Mouse (Mus musculus) kidney, adult 9 months (tissue): Measurements from ENCODE around the gene Cmklr1.

Source experiments
- DNase-seq: peaks from one replicate; pipeline ENCODE4 v3.0.0; 2022

Gene Cmklr1

GRCm38 (mm10) chr5:113620130-113620716 is 30.0 kb downstream of the Cmklr1 start:
- DNase-seq: no peak

- DNase-seq: no peak
These were observed 31.1 kb downstream of the Cmklr1 start for GRCm38 (mm10) chr5:113619151-113619550.

- DNase-seq: no peak
These were observed 31.5 kb downstream of the Cmklr1 start for GRCm38 (mm10) chr5:113618716-113619115.

DNA sequence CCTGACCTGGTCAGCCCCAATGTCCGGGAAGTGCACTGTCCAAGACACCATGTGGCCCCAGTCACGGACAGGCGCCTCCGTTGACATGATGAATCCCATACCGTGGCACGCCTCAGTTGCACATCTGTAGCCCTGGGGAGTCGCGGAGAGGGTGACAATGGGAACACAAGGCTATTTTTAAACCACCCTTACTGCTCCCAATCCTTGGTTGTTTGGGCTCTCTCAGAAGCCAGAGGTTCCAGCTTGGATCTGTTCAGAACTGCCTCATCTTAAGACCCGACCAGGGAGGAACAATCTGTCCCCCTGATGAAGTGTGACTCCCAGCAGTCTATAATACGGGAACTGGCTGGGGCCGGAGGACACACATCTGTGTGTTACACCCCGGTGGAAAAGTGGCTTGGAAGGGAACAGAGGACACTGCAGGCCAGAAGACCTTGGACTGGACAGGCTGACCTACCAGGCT is 38.4 kb downstream of the Cmklr1 start:
- no peak for DNase-seq

- no peak for DNase-seq
These were observed 39.1 kb downstream of the Cmklr1 start for GRCm38 (mm10) chr5:113611131-113611530.

DNA sequence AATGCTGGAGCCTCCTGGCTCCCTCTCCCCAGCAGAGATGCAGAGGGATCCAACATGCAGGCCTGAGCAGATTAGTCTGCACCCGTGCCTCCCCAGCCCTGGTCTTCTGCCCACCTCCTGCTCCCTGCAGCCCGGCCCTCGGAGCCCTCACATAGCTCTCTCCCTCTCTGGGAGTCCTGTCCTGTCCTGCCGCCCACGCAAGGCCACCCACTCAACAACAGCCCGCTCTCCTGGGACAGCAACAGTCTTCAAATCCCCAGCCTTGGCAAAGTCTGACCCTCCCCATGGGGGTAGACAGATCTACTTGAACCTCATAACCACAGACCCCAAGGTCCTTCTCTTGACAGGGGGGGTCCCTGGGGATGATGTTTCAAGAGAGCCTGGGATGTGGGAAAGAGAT is 39.7 kb downstream of the Cmklr1 start:
- no peak for DNase-seq

GRCm38 (mm10) chr5:113609891-113610290 is 40.3 kb downstream of the Cmklr1 start:
- no peak for DNase-seq

DNA sequence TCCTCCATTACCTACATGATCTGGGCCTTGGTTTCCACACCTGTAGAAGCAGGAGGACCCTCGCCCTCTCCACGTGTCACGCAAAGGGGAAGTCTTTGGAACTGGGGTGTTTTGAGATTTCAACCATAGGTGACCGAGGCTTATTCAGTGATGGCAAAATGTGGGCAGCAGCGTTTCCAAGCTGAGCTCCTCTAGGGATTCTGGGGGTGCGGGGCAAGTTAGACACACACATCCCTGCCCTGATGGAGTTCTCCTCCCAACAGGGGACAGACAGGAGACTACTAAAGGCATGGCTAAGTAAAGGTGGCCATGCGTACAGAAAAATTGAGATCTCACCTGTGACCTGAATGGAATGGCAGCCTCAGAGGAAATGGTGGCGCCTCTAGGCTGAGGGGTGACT is 41.7 kb downstream of the Cmklr1 start:
- no peak for DNase-seq

DNA sequence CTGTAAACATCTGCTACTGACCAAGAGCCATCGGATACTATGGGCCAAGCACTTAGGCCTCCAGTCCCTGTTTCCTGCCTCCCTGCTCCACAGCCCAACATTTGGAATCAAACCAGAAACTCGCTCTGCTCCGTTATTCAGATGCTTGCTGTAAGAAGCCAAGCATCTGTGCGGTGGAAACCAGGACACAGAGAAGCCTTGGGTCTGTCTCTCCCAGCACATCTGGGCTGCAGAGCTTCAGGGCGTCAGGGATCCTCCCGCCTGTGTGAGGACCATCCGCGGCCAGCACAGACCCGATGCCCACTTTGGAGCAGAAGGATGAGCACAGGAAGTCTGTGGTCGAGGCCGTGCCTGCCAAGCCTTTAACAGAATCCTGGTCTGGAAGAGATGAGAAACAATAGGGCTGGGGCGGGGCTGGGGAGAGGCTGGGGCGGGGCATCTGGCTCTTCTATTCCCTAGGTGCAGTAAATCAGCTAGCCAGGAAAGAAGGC is 42.2 kb downstream of the Cmklr1 start:
- DNase-seq: no peak

DNA sequence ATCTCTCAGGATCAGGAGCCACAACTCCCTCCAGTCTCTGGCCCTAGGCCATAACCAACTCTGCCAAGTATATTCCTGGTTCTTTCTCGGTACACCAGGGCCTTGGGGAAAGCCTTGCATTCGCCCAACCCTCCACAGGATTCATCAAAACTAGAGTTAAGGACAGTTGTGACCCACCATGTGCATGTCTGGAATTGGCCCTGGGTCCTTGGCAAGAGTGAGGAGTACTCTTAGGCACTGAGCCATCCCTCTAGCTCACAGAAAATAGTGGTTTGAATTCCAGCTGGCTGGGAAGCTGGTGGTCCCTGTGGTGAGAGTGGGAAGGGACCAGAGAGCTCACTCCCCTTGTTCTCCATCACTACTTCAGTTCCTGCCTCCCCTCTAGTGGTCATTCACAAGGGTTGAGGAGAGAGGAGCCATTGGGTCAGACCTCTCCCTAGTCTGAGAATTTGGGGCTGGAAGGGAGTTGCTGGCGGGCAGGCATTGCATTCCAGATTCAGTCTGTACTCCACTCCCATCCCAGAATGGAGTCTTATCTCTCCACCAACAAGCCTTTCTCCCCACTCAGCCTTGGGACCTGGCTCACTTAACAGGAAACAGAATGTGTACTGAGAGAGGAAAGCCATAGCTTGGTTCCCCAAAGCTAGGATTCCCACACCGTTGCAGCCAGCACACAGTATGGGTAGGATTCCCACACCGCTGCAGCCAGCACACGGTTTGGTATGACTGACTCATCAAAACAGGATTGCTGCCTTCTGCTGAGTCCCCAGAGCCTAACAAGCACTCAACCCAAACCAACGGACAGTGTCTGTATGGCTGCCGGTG is 43.1 kb downstream of the Cmklr1 start:
- no peak for DNase-seq

DNA sequence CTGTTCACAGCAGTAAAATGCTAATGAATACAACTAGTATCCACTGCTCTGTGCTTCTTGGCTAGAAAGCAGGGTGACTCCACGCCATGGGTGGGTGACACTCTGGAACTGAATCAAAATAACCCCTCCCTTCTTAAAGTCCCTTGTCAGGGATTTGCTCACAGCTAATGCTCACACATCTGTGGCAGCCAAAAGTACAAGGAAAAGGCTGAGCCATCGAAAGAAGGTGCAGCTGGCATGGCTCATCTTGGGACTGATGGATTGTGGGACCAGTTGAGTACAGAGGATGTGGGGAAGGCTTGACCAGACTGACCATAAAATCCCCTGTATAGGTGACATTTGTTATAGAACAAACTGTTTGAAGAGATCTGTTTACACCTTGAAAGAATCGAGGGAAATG is 44.1 kb downstream of the Cmklr1 start:
- DNase-seq: no peak

GRCm38 (mm10) chr5:113604758-113605157 is 45.5 kb downstream of the Cmklr1 start:
- DNase-seq: no peak

GRCm38 (mm10) chr5:113603471-113603870 is 46.8 kb downstream of the Cmklr1 start:
- DNase-seq: no peak

DNA sequence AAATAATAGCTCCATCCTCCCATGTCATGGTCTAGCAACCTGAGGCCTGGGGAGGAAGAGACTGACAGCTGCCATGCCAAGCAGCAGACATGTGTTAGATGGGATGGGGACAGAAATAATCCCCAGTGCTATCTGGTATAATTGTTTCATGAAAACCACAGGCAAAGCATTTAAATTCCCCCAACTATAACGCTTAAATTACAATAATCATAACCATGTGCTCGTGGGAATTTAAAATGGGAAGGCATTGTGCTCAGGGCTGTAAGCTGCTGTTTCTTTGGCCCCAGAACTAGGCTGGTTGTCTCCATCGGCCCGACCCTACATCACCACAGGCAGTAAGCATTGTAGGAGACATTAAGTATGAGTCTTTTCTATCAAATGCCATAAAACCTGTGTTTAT is 49.4 kb downstream of the Cmklr1 start:
- no peak for DNase-seq

DNA sequence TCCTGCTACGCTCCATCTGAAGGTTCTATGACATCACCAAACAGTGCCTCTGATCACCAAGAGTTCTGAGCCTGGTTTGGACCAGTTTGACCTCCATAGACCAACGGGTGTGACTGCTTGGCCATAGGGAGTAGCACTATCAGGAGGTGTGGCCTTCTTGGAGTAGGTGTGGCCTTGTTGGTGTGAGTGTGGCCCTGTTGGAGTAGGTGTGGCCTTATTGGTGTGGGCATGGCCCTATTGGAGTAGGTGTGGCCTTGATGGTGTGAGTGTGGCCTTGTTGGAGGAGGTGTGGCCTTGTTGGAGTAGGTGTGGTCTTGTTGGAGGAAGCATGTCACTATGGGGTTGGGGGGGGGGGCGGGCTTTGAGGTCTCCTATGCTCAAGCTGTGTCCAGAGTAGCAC is 50.0 kb downstream of the Cmklr1 start:
- DNase-seq: no peak

DNA sequence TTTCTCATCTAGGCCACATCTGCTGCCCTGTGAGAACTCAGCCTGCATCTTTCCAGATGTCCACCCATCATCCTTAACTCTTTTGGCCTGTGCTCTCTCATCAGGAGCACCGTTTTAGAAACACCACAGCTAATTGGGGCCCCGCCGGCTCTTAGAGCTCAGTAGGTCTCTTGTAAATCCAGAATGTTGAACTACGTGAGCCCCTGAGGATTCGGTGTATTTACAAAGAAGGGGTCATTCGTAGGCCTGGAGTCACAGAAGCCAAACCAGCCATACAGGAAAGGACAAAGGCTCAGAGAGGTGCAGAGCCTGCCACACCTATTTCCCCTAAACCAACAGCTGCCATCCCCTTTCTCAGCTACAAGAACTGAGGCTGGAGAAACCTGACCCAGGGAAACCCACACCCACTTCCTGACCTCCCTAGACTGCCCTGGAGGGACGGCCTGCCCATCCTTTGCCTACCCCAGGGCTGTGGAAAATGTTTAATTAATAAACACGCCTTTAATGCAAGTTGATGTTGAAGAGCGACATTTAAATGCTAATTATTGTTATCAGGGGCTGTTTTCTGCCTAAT is 53.4 kb downstream of the Cmklr1 start:
- DNase-seq: no peak

GRCm38 (mm10) chr5:113596252-113596651 is 54.0 kb downstream of the Cmklr1 start:
- DNase-seq: no peak

GRCm38 (mm10) chr5:113593911-113594705 is 56.1 kb downstream of the Cmklr1 start:
- DNase-seq: no peak

DNA sequence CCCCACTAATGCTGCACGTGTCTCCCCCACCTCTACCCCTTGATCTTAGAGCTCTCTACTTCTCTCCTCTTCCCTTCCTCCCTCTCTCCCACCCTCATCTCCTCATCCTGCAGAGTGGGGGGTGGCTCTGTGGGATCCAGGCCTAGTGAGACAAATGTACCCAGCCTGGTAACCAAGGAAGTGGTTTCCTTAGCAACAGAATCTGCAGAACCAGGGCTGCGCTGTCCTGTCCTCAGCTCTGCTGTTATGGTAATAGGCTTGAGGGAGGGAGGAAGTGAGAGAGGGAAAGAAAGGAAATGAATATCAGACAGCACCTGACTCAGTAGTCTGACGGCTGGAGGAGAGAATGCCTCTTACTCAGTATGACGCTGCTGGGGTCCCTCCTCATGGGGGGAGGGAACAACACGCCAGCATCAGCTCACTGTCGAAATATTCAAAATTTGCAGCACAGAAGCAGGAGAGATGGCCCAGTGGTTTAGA is 58.4 kb downstream of the Cmklr1 start:
- DNase-seq: no peak

DNA sequence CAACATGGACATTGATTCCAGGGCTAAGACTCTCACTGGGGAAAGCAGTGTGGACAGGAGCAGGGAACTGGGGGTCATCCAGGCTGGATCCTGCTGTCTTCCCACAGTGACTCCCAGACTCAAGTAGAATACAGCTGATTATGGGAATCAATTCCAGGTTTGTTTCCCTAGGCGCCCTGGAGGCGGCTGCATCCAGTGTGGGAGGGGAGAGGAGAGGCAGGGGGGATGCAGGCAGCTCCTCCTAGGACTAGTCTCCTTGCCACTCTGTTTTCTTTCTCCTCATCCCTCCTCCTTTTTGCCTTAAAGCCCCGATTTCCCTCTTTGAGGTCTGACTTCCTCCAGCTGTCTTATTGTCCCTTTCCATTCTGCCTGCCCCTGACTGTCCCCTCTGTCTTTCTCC is 59.1 kb downstream of the Cmklr1 start:
- no peak for DNase-seq

DNA sequence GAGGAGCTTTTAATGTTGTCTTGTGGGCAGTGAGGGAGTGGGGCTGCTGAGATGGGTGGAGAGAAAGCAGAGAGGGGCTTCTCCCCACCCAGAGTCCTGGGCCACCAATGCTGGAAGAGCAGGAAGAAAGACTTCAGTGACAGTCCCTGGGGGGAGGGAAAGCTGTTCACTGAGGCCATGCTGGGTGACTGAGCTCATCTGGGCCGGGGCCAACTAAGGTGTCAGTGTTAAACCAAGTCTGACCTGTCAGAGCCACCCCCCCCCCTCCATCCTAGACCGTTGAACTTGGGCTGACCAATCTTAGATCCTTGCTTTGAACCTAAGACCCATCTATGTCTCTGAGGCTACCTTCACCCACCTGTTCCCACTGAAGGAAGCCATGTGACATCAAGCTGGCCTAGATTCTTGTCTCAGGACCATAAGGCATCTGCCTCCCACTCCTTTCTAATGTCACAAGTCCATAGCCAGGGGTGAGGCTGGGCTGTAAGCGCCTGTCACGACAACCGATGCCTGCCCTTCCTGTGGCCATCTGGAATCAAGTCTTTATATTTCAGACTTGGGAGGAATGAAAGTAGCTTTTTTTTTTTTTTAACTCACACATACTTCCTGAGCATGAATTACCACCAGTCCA is 60.1 kb downstream of the Cmklr1 start:
- no peak for DNase-seq

- peak; percentile 40 for DNase-seq
These were observed 63.8 kb downstream of the Cmklr1 start for GRCm38 (mm10) chr5:113586458-113586849.
